Mouse (Mus musculus) layer of hippocampus, adult 18-20 months (tissue): ENCODE measurements around the gene Tspan18. TPM values are rescaled to one million over a fixed set of nuclear protein-coding genes. Genes with fewer than 3 reads are reported as not detected.

Experiments
- DNase-seq, 2 experiments: peaks; one replicate each; pipeline ENCODE4 v3.0.0; 2022; ENCODE audit warnings: low spot score in 2 of 2
- total RNA-seq, 2 experiments: library from RNA; stranded (reverse); gene quantifications; 2 replicates each; pipeline ENCODE4 v1.2.3; 2021

Gene Tspan18
- total RNA-seq, 2 experiments from 2014 or later: 27.8 to 31.3 TPM

DNA sequence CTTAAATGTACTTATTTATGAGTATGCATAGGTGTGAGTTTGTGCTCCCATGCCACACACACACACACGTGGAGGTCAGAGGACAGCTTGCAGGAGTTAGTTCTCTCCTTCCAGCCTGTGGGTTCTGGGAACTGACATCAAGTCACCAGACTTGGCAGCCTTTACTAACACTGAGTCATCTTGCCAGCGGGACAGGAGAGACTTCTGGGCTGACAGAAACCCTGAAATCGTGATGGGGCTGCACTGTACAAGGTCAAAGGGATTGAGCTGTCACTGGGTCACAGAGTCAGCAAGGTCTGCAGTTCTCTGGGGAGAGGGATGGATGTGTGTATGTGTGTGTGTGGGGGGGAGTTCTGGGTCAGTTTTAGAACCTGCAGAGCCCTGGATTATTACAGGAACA lies 36.6 kb downstream of the Tspan18 start:
- no peak for DNase-seq

- DNase-seq: no peak
Observed at GRCm38 (mm10) chr2:93291186-93291926, 42.9 kb downstream of the Tspan18 start.

DNA sequence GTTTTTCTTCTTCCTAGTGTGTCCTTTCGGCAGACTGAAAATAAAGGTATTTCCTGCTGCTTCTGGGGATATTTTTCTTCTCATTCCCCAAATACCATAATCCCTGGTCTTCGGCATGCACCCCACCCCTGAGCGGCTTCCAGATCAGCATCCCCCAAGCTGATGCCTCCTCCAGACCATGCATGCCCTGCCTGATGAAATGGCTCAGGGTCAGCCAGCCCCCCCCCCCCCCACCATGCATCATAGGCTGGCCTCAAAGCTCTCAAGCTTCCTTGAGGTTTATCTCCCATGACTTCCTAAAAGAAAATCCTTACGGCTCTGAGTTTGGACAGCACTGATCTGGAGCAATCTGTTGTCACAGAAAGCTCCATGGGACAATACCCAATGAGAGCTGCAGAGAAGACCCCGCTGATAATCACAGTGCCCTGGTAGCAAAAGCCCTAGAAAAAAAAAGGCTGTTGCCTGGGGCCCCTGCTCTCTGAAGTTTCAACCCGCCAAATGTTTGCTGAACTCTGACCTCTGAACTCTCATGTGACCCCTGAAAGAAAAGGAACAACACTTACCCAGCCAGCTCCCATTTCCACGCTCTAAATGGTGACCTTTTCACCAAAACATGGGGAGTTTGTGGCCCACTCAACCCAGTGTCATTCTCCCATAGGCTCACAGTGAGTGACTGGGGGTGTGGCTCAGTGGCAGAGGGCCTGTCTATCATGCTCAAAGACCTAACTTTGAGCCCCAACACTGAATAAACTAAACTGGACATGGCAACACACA lies 43.8 kb downstream of the Tspan18 start:
- DNase-seq: no peak

DNA sequence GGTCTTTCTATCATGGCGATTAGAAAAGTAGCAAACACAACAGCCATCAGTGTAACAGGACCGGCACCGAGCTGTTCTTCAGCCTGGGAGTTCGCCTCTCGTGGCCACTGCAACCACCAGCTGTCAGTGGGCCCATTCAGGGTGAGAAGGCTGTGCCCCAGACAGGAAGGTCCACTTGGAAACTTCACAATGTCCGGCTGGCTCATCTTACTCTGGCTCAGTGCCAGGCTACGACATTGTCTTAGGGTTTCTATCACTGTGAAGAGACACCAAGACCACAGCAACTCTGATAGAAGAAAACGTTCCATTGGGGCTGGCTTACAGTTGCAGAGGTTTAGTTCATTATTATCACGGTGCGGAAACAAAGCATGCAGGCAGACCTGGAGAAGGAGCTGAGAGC lies 45.1 kb downstream of the Tspan18 start:
- no peak for DNase-seq

DNA sequence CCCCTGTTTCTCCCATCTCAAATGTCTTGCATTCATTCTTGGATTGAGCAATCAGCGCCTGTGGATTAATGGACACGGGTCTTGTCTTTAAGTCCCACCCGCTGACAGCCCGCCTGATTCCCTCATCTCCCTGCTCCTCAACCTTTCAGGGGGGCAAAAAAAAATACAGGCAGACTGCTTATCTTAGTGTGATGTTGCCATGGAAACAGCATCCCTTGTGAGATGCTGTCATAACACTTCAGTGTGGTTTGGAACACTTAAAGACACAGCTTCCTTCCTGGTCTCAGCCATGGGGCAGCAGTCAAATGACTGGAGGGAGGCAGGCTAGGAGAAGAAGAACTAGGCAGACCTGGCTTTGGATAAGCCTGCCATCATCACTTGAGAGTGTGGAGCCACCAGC lies 47.0 kb downstream of the Tspan18 start:
- DNase-seq: peak in 1 of 2 experiments; percentile 26

GRCm38 (mm10) chr2:93286742-93287141 lies 47.6 kb downstream of the Tspan18 start:
- DNase-seq: no peak

DNA sequence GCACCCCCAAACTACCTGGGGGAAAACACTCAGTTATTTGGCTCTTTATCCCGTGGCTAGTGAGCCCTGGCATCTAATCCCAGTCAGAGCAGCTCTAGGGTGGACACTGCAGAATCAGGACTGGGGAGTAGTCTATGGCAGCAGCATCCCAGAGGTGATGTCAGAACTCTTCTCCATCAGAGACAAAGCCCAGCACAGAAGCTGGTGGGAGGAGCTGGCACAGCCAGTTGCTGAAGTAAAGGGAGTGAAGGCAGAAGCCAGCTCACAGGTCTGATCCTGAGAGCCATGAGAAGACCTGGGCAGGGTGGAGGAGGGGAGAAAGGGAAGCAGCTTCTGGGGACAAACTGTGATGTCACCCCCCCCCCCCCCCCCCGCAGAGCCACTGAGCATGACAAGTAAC lies 48.0 kb downstream of the Tspan18 start:
- DNase-seq: no peak

GRCm38 (mm10) chr2:93285842-93286241 lies 48.5 kb downstream of the Tspan18 start:
- no peak for DNase-seq

DNA sequence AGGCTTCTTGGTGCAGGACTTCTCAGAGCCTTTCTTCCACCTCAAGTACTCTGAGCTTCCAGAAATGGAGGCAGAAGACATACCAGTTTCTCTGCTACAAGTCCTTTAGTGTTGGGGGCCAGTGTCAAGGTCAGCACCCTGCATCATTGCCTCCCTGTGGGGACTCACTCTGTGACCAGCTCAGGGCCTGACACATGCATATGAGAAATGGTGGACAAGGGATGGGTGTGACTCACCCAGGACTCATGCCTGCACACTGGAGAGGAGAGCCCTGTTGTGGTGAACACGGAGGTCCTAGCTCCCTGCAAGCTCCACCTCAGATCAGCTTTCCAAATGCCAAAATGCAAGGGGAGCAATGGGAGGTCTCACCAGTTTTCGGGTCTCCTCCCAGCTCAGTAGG lies 49.7 kb downstream of the Tspan18 start:
- DNase-seq: no peak

- DNase-seq: no peak
Observed at GRCm38 (mm10) chr2:93283481-93284293, 50.6 kb downstream of the Tspan18 start.

DNA sequence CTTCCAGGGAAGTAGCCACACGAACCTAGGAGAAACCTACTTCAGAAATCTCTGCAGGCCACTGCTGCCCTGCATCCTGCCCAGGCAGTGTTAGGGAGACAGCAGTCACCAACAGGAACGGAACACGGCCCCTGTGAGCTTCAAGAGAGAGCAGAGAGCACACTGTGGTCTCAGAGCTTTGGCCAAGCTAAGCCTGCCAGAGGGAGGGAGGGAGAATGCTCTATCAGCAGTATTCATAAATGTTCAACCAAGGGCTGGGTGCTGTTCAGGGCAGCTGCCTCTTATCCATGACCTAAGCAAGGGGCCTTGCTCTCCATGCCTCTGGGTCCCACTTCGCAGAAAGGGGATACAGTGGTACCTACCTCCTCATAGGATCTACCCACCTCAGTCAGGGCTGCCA lies 51.7 kb downstream of the Tspan18 start:
- DNase-seq: no peak

DNA sequence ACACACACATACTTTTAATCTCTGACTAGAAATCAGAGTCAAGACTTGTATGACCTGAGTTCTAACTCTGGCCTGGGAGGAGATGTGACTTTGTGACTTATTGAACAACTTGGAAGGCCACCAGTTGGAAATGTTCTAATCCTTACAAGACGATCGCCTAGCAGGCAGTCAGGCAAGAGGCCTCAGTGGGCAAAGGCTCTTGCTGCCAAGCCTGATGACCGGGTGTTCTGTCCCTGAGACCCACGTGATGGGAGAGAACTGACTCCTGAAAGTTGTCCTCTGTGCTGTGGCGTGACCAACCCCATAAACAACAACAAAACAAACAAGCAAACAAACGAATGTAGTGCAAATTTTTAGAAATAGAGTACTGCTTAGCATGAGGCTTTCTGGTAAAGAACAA lies 52.8 kb downstream of the Tspan18 start:
- no peak for DNase-seq

DNA sequence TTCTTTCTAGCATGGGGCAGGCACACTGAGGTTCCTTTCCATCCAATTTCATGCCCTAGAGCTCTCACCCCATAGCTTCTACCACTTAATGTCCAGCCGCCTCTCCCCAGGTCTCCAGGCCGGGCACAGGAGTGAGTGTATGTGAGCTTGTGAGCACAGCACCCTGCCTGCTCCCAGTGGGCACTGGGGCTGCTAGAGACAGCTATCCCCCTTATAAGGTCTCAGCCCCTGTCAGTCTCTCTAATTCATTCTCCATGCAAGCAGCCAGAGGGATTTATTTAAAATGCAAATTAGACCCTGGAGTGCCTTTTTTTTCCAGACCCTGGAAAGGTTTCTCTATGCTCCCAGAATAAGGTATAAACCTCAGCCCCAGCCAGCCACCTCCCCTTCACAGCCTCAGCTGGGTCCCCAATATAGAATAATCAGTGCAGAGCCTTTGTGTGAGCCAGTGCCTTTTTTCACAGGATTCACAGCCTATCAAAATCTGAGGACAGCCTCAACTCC lies 54.1 kb downstream of the Tspan18 start:
- DNase-seq: no peak

GRCm38 (mm10) chr2:93278181-93278975 lies 55.9 kb downstream of the Tspan18 start:
- DNase-seq: no peak

- no peak for DNase-seq
Observed at GRCm38 (mm10) chr2:93277486-93277885, 56.8 kb downstream of the Tspan18 start.

DNA sequence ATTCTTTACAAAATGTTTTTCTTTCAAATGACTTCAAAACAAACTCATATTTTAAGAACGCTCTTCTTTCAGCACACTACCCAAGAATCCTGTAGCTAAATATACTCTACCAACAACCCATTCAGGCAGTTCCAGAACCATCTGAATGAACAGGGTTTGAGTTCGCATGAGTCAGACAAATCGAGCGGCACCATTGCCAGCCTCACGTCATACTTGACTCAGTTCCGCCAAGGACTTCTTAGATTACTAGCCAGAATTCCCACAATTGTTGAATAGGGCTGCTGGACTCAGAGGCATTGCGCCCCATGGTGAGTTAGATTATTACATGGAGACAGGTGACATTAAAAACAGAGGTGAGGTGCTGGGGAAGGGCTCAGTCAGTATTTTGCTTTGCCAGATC lies 58.3 kb downstream of the Tspan18 start:
- DNase-seq: peak; percentile 32 to 66

- no peak for DNase-seq
Observed at GRCm38 (mm10) chr2:93273916-93274315, 60.4 kb downstream of the Tspan18 start.

DNA sequence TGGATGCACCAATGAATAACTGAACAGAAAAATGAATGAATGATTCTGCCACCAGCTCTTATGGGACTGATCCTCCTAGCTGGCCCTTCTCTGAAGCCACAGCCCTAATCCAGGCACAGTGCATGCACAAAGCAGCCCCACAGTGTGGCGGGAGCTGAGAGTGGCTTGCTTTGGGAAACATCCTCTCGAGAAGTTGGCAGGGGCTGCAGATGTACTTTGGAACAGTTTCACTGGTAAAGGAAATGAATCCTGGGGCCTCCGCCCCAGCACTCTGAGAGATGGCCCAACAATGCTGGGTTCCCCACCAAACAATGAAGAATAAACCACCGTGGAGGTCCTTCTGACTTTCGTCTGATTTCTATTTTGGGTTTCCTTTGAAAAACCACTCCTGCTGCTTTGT lies 64.2 kb downstream of the Tspan18 start:
- no peak for DNase-seq

DNA sequence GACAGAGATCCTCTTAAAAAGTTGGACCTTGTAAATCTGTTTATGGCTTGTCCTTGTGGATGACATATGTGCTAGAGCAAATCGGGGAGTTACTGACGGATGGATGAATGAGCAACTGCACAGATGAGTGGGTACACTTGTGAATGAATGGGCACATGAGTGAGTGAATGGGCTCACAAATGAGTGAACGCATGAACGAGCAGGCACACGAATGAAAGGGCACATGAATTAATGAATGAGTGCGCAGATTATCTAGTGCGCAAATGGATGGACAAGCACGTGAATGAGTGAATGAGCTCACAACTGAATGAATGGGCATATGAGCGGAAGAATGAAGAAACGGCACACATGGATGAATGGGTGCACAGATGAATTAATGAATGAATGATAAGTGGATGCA lies 64.7 kb downstream of the Tspan18 start:
- DNase-seq: no peak

GRCm38 (mm10) chr2:93268711-93269270 lies 65.5 kb downstream of the Tspan18 start:
- DNase-seq: no peak

DNA sequence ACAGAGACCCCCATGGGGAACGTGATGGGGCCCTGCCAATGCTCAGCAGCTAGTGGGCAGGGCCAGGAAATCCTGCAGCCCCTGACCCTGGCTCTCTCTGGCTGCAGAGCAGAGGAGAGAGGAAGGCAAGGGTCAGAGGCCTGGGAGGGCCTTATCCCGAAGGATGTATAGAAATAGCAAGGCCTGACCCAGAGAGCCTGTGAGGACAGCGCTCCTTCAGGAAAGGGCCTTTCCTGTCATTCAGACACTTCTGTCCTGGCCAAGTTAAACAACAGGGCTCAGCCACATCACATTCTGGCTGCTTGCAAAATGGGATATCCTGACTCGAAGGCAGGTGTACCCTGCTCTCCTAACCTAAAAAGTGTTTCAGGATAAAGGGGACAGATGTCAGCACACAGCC lies 66.5 kb downstream of the Tspan18 start:
- DNase-seq: no peak
